Mouse (Mus musculus) forebrain, embryonic 10.5 days (tissue): ENCODE measurements at regions not wholly inside any gene's neighbourhood (a gene's known extent, or its start where the extent isn't known, plus 50 kb on each side); places are given as distances from the start of the nearest gene placed in this dataset.

Source experiments
- DNase-seq: peaks from one replicate; pipeline ENCODE4 v3.0.0-alpha.2; 2017; ENCODE audit warnings: low spot score; ENCODE audit errors: extremely low spot score
- H3K27ac ChIP-seq: fragments of 300-500 bp; sonication (generic); 2 replicates; pipeline ENCODE4 v1.5.1; 2016; ENCODE audit warnings: mild to moderate bottlenecking
- H3K27me3 ChIP-seq: fragments of 300-500 bp; sonication (generic); 2 replicates; pipeline ENCODE4 v1.6.1; 2016; ENCODE audit warnings: mild to moderate bottlenecking; ENCODE audit not compliant: poor library complexity, severe bottlenecking
- H3K36me3 ChIP-seq: fragments of 300-500 bp; sonication (generic); replicated peaks from 2 replicates; pipeline ENCODE4 v1.6.1; 2016; ENCODE audit warnings: mild to moderate bottlenecking, moderate library complexity
- H3K4me1 ChIP-seq: fragments of 300-500 bp; sonication (generic); 2 replicates; pipeline ENCODE4 v1.6.1; 2016
- H3K4me3 ChIP-seq: fragments of 300-500 bp; sonication (generic); 2 replicates; pipeline ENCODE4 v1.5.1; 2016; ENCODE audit warnings: mild to moderate bottlenecking, moderate library complexity
- H3K9me3 ChIP-seq: fragments of 300-500 bp; sonication (generic); 2 replicates; pipeline ENCODE4 v1.6.1; 2016; ENCODE audit warnings: mild to moderate bottlenecking, moderate library complexity
- WGBS: fragments of 180-500 bp; shearing (Covaris S2); methylation state at CpG from one replicate; pipeline ENCODE4 v1.1.7; 2016; 5-methylcytosine and 5-hydroxymethylcytosine counted together

DNA sequence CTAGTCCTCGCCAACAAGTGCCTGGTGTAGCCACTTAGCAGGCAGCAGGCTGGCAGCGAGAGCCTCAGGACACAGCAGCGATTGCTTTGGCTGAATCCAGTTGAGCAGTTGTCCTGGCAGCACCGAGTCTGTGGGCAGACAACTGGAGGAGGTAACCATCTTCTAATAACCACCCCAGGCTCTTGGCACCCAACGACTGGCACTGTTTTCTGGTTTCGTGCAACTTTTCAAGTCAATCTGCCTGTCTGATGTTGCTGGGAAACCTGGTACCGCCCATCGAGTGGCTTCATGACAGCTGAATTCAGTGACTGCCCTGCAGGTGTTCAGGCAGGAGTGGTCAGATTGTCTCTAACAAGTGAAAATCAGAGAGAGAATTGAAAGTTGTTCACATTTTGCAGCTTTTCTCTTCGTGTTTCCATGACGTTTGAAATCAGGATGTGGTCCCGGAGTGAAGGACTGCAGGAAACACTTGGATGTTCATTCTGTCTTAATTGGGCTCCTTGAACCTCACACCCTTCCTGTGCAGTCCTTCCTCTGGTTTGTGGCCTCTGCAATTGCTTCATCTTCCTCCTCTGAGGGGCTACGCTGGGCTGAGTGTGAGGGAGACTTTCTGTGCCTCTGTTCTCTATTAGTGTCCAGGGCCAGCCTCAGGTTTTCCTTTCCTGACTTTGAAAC lies 58.1 kb upstream of the Cdkn2b start:
- Histone ChIP-seq H3K27me3 (no peaks in the 10 kb centered on the region), H3K36me3 (no peaks in the 10 kb centered on the region), H3K9me3 (no peaks in the 10 kb centered on the region), H3K4me1 (no peaks in the 10 kb centered on the region), H3K4me3 (no peak overlapping the region), H3K27ac (no peak overlapping the region)
- DNase-seq = no peak
- 85% methylated on average over 12 of the region's 12 CpGs for WGBS

DNA sequence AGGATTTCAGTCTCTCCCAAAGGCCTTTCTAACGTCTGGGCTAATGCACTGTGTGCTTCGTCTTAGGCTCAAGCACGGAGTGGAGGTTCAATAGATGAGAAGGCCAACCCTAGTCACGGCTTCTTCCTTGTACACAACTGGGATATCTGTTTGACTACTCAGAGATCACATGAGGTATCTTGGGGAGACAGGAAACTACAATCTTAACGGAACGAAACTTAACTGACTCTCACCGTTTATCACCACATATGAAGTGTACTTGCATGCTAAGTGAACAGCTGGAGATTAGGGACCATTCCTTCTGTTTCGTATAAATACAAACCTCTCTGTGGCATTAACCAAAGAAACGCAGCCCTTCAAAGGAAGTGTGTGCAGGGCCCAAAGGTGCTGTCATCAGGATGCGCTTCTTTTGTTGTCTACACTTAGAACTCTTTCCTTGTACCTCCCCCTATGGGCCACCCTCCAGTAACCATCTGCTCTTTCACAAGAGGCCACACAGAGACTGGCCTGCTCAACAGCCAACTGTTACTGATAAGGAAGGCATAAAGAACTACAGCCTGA lies 55.8 kb upstream of the Cdkn2b start:
- H3K27me3 ChIP-seq = no peaks in the 10 kb centered on the region
- no peak for DNase-seq
- no peaks in the 10 kb centered on the region for H3K4me1 ChIP-seq
- WGBS = 50% methylated on average over 10 of the region's 10 CpGs
- no peaks in the 10 kb centered on the region for H3K9me3 ChIP-seq
- H3K4me3 ChIP-seq = no peak overlapping the region
- no peaks in the 10 kb centered on the region for H3K36me3 ChIP-seq
- H3K27ac ChIP-seq = no peak overlapping the region

DNA sequence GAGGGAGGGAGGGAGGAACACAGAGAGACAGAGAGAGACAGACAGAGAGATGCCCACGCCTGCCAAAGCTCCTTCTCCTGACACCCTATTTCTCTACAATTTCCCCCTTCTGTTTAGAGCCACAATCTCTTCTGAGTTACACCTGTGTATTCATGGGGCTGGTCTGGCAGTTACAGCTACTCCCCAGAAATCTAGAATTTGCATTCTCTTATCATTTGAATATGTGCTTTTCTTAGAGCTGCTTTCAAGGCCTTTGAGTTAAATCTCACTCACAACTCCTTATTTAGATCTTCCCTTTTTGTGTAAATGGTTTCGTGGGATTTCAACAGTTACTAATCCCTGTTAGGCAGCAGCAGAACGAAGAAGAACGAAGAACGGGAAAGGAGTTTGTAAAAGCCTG lies 55.0 kb upstream of the Cdkn2b start:
- no peaks in the 10 kb centered on the region for H3K27me3 ChIP-seq
- no peaks in the 10 kb centered on the region for H3K36me3 ChIP-seq
- no peak overlapping the region for H3K27ac ChIP-seq
- 27% methylated on average over 5 of the region's 5 CpGs for WGBS
- no peaks in the 10 kb centered on the region for H3K9me3 ChIP-seq
- no peaks in the 10 kb centered on the region for H3K4me1 ChIP-seq
- H3K4me3 ChIP-seq = no peak overlapping the region
- no peak for DNase-seq

DNA sequence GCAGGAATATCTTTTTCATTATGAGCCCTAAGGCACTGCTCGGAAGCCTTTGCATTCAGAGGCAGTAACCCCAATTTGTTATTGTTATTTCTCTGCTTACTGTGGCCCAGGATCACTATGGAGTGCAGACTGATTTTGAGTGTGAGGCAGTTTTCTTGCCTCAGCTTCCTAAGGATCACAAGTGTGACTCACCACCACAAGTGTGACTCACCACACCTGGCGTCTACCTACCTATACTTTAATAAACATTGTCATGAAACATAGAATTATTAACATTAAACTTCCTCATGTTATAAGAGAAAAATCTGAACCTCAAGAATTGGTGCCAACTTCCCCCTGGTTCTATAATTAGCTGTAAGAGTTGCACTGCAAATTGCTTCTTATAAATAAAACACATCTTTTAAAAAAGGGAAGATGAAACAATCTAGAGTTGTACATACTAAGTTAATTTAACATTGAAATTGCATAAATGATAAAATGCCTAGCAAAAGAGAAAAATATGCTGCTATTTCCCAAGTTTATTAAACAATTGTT lies 52.4 kb upstream of the Cdkn2b start:
- H3K4me1 ChIP-seq = no peaks in the 10 kb centered on the region
- DNase-seq = no peak
- 78% methylated on average over 2 of the region's 2 CpGs for WGBS
- H3K4me3 ChIP-seq = no peak overlapping the region
- no peaks in the 10 kb centered on the region for H3K27me3 ChIP-seq
- no peak overlapping the region for H3K27ac ChIP-seq
- H3K36me3 ChIP-seq = no peaks in the 10 kb centered on the region
- no peaks in the 10 kb centered on the region for H3K9me3 ChIP-seq

DNA sequence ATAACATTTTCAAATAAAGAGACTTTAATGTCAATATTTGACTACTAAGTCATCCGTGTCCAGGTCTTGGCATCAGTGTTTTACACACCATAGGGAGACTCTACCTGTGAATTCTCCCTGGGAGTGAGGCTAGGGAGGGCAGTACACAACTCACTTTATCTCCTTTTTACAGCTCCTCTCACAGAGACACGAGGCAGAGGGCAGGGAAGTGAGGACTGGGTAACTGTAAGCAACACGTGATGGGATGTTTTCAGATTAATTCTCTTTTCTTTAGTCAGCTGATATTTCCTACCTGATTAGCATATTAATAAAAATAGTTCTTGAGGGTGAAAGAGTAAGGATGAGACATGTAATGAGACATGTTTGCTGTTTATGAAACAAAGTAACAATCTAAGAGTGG lies 51.8 kb upstream of the Cdkn2b start:
- Histone ChIP-seq H3K27ac (no peak overlapping the region), H3K27me3 (no peaks in the 10 kb centered on the region), H3K36me3 (no peaks in the 10 kb centered on the region), H3K4me3 (no peak overlapping the region), H3K4me1 (no peaks in the 10 kb centered on the region), H3K9me3 (no peaks in the 10 kb centered on the region)
- WGBS = 62% methylated on average over 3 of the region's 3 CpGs
- DNase-seq = no peak

DNA sequence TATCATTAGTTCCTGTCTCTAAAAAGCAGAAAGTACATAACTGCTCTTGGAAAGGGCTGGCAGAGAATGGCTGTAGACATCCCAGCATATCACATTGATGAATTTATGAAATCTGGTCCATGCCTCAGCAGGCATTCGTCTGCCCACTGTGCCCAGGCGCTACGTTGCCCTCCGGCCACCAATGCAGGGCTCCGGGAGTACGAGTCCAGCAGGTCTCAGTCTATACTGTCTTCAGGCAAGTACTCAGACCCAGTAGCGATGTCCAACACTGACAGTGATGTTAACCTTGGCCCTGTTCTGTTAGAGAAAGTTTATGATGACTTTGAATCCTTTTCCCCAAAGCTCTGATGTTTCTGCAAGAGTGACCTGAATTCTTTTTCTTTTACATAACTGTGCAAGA lies 50.5 kb upstream of the Cdkn2b start:
- Histone ChIP-seq H3K36me3 (no peaks in the 10 kb centered on the region), H3K4me1 (no peaks in the 10 kb centered on the region), H3K27me3 (no peaks in the 10 kb centered on the region), H3K9me3 (no peaks in the 10 kb centered on the region), H3K27ac (no peak overlapping the region), H3K4me3 (no peak overlapping the region)
- no peak for DNase-seq
- 90% methylated on average over 7 of the region's 7 CpGs for WGBS
